Mouse (Mus musculus): ENCODE measurements around the gene Tcte3. TPM values are rescaled to one million over a fixed set of nuclear protein-coding genes. Genes with fewer than 3 reads are reported as not detected.
A peak's percentile ranks its signal among the peaks of the same experiment; 100 is the strongest.

Tcte3 gene
- polyA plus RNA-seq, 1 experiment from 2014 or later = 0.45 TPM

GRCm38 (mm10) chr17:15072211-15072610 lies 30.9 kb upstream of the Tcte3 start:
- Histone ChIP-seq H3K9ac (ENCODE audit: low read length) (no peak overlapping the region), H3K4me3 (ENCODE audit: control insufficient read depth in 1 of 2, insufficient read depth in 1 of 2, low read depth in 1 of 2, low read length in 2 of 2) (no peak overlapping the region), H3K4me2 (ENCODE audit: low read length) (no peak overlapping the region), H3K9me3 (ENCODE audit: control insufficient read depth, low read length) (no peaks in the 10 kb centered on the region), H3K27me3 (ENCODE audit: control insufficient read depth, insufficient read depth, low read length) (no peaks in the 10 kb centered on the region), H3K27ac (replicated peaks in 1 of 2; ENCODE audit: control insufficient read depth in 1 of 2, insufficient read depth in 1 of 2, low read depth in 2 of 2, low read length in 2 of 2) (no peak overlapping the region), H3K36me3 (ENCODE audit: control insufficient read depth, insufficient read depth, low read length) (no peaks in the 10 kb centered on the region), H3K4me1 (ENCODE audit: control insufficient read depth in 2 of 2, insufficient read depth in 2 of 2, low read length in 2 of 2) (peaks cover 5 to 10% of the 10 kb centered on the region in 2 experiments)
- no peak for ATAC-seq (ENCODE audit: insufficient number of reproducible peaks, insufficient read depth, low FRiP score, low read depth)
- 92% methylated on average over 2 of the region's 2 CpGs for WGBS

DNA sequence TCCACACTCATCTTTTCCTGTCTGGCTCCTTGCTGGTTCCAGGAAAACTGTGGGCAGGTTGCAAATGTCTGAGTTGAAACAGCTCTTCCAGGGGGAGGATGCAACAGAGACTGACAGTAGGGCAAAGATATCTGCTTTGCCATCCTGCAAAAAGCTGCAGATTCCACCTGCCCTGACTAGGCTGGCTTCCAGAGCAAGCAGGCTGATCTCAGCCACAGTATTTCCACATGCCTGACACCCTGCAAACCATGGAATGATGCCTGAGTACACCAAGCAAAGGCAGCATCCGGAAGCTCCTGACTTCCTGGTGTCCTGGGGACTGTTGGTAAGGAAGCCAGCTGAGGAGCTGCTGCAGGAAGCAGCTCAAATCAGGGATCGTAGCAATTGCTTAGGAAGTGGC lies 27.8 kb upstream of the Tcte3 start:
- H3K9ac ChIP-seq (ENCODE audit: low read length) = no peak overlapping the region
- no peaks in the 10 kb centered on the region for H3K36me3 ChIP-seq (ENCODE audit: control insufficient read depth, insufficient read depth, low read length)
- no peak overlapping the region for H3K4me3 ChIP-seq (ENCODE audit: control insufficient read depth in 1 of 2, insufficient read depth in 1 of 2, low read depth in 1 of 2, low read length in 2 of 2)
- H3K4me2 ChIP-seq (ENCODE audit: low read length) = no peak overlapping the region
- 0 out of 2 replicates have a peak, but pooled peaks cover 4% of the 10 kb centered on the region for H3K27me3 ChIP-seq (ENCODE audit: control insufficient read depth, insufficient read depth, low read length)
- WGBS = 52% methylated on average over 2 of the region's 2 CpGs
- no peak for ATAC-seq (ENCODE audit: insufficient number of reproducible peaks, insufficient read depth, low FRiP score, low read depth)
- H3K9me3 ChIP-seq (ENCODE audit: control insufficient read depth, low read length) = no peaks in the 10 kb centered on the region
- H3K27ac ChIP-seq (replicated peaks in 1 of 2; ENCODE audit: control insufficient read depth in 1 of 2, insufficient read depth in 1 of 2, low read depth in 2 of 2, low read length in 2 of 2) = no peak overlapping the region; a peak in 2 of 4 replicates
- peaks cover 13 to 22% of the 10 kb centered on the region in 2 experiments for H3K4me1 ChIP-seq (ENCODE audit: control insufficient read depth in 2 of 2, insufficient read depth in 2 of 2, low read length in 2 of 2)

- H3K4me1 ChIP-seq (ENCODE audit: control insufficient read depth in 2 of 2, insufficient read depth in 2 of 2, low read length in 2 of 2) = peaks cover 13 to 22% of the 10 kb centered on the region in 2 experiments
Measured at GRCm38 (mm10) chr17:15068040-15068792, 26.9 kb upstream of the Tcte3 start.

GRCm38 (mm10) chr17:15066911-15067310 lies 25.6 kb upstream of the Tcte3 start:
- 51% methylated on average over 1 of the region's 1 CpGs for WGBS
- no peak for ATAC-seq (ENCODE audit: insufficient number of reproducible peaks, insufficient read depth, low FRiP score, low read depth)
- Histone ChIP-seq H3K4me3 (ENCODE audit: control insufficient read depth in 1 of 2, insufficient read depth in 1 of 2, low read depth in 1 of 2, low read length in 2 of 2) (no peak overlapping the region), H3K4me2 (ENCODE audit: low read length) (no peak overlapping the region), H3K4me1 (ENCODE audit: control insufficient read depth in 2 of 2, insufficient read depth in 2 of 2, low read length in 2 of 2) (peaks cover 13 to 22% of the 10 kb centered on the region in 2 experiments), H3K27me3 (ENCODE audit: control insufficient read depth, insufficient read depth, low read length) (peaks cover 25% of the 10 kb centered on the region), H3K27ac (replicated peaks in 1 of 2; ENCODE audit: control insufficient read depth in 1 of 2, insufficient read depth in 1 of 2, low read depth in 2 of 2, low read length in 2 of 2) (no peak overlapping the region), H3K36me3 (ENCODE audit: control insufficient read depth, insufficient read depth, low read length) (peaks cover 12% of the 10 kb centered on the region), H3K9me3 (ENCODE audit: control insufficient read depth, low read length) (no peaks in the 10 kb centered on the region), H3K9ac (ENCODE audit: low read length) (no peak overlapping the region)

More at GRCm38 (mm10) chr17:15068040-15068792, 26.9 kb upstream of the Tcte3 start:
- Histone ChIP-seq H3K27me3 (ENCODE audit: control insufficient read depth, insufficient read depth, low read length) (peaks cover 13% of the 10 kb centered on the region), H3K4me3 (ENCODE audit: control insufficient read depth in 1 of 2, insufficient read depth in 1 of 2, low read depth in 1 of 2, low read length in 2 of 2) (no peak overlapping the region), H3K4me2 (ENCODE audit: low read length) (no peak overlapping the region), H3K9ac (ENCODE audit: low read length) (no peak overlapping the region), H3K36me3 (ENCODE audit: control insufficient read depth, insufficient read depth, low read length) (peaks cover 7% of the 10 kb centered on the region), H3K27ac (replicated peaks in 1 of 2; ENCODE audit: control insufficient read depth in 1 of 2, insufficient read depth in 1 of 2, low read depth in 2 of 2, low read length in 2 of 2) (peak overlapping the region in 1 of 2 experiments; percentile 41; a peak in 1 of 4 replicates), H3K9me3 (ENCODE audit: control insufficient read depth, low read length) (no peaks in the 10 kb centered on the region)
- ATAC-seq (ENCODE audit: insufficient number of reproducible peaks, insufficient read depth, low FRiP score, low read depth) = no peak; the same call in none of the 2 replicates
- 49% methylated on average over 8 of the region's 8 CpGs for WGBS

DNA sequence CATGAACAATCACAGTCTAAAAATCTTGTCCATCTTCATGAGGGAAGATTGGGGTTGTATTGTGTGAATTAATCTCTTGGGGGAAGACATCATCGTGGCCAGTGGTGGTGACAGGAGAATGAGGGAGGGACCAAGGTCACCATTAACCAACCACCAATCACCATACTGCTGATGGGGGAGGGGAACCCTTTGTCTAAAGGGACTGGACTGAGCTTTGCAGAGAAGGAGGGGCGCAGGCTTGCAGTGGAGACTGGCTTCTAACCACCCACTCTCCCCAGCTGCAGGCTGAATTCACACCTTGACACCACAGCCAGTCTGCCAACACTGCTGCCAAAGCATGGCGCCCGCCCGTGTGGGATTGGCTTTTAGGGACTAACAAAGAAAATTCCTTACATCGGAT lies 24.8 kb upstream of the Tcte3 start:
- H3K4me3 ChIP-seq (ENCODE audit: control insufficient read depth in 1 of 2, insufficient read depth in 1 of 2, low read depth in 1 of 2, low read length in 2 of 2) = no peak overlapping the region
- no peak overlapping the region for H3K9ac ChIP-seq (ENCODE audit: low read length)
- peak overlapping the region; percentile 21; the same call in 1 of the 2 replicates for H3K4me2 ChIP-seq (ENCODE audit: low read length)
- no peak overlapping the region for H3K27ac ChIP-seq (replicated peaks in 1 of 2; ENCODE audit: control insufficient read depth in 1 of 2, insufficient read depth in 1 of 2, low read depth in 2 of 2, low read length in 2 of 2)
- H3K4me1 ChIP-seq (ENCODE audit: control insufficient read depth in 2 of 2, insufficient read depth in 2 of 2, low read length in 2 of 2) = peaks cover 13 to 22% of the 10 kb centered on the region in 2 experiments
- 54% methylated on average over 6 of the region's 6 CpGs for WGBS
- ATAC-seq (ENCODE audit: insufficient number of reproducible peaks, insufficient read depth, low FRiP score, low read depth) = no peak
- H3K36me3 ChIP-seq (ENCODE audit: control insufficient read depth, insufficient read depth, low read length) = peaks cover 17% of the 10 kb centered on the region
- H3K9me3 ChIP-seq (ENCODE audit: control insufficient read depth, low read length) = no peaks in the 10 kb centered on the region
- H3K27me3 ChIP-seq (ENCODE audit: control insufficient read depth, insufficient read depth, low read length) = peaks cover 30% of the 10 kb centered on the region

- 39% methylated on average over 13 of the region's 13 CpGs for WGBS
- peak overlapping the region; percentile 21; the same call in 1 of the 2 replicates for H3K4me2 ChIP-seq (ENCODE audit: low read length)
- peaks cover 30% of the 10 kb centered on the region for H3K27me3 ChIP-seq (ENCODE audit: control insufficient read depth, insufficient read depth, low read length)
- no peak overlapping the region for H3K9ac ChIP-seq (ENCODE audit: low read length)
- H3K4me1 ChIP-seq (ENCODE audit: control insufficient read depth in 2 of 2, insufficient read depth in 2 of 2, low read length in 2 of 2) = peaks cover 13 to 22% of the 10 kb centered on the region in 2 experiments
- H3K9me3 ChIP-seq (ENCODE audit: control insufficient read depth, low read length) = no peaks in the 10 kb centered on the region
- H3K4me3 ChIP-seq (ENCODE audit: control insufficient read depth in 1 of 2, insufficient read depth in 1 of 2, low read depth in 1 of 2, low read length in 2 of 2) = no peak overlapping the region
- H3K36me3 ChIP-seq (ENCODE audit: control insufficient read depth, insufficient read depth, low read length) = peaks cover 17% of the 10 kb centered on the region
- no peak for ATAC-seq (ENCODE audit: insufficient number of reproducible peaks, insufficient read depth, low FRiP score, low read depth)
- no peak overlapping the region for H3K27ac ChIP-seq (replicated peaks in 1 of 2; ENCODE audit: control insufficient read depth in 1 of 2, insufficient read depth in 1 of 2, low read depth in 2 of 2, low read length in 2 of 2)
Measured at GRCm38 (mm10) chr17:15065391-15066024, 24.2 kb upstream of the Tcte3 start.

GRCm38 (mm10) chr17:15060356-15060755 lies 19.1 kb upstream of the Tcte3 start:
- Histone ChIP-seq H3K27me3 (ENCODE audit: control insufficient read depth, insufficient read depth, low read length) (peaks cover 36% of the 10 kb centered on the region), H3K4me2 (ENCODE audit: low read length) (no peak overlapping the region), H3K4me1 (ENCODE audit: control insufficient read depth in 2 of 2, insufficient read depth in 2 of 2, low read length in 2 of 2) (peaks cover 18 to 26% of the 10 kb centered on the region in 2 experiments), H3K27ac (replicated peaks in 1 of 2; ENCODE audit: control insufficient read depth in 1 of 2, insufficient read depth in 1 of 2, low read depth in 2 of 2, low read length in 2 of 2) (no peak overlapping the region), H3K36me3 (ENCODE audit: control insufficient read depth, insufficient read depth, low read length) (peaks cover 37% of the 10 kb centered on the region), H3K9me3 (ENCODE audit: control insufficient read depth, low read length) (no peaks in the 10 kb centered on the region), H3K9ac (ENCODE audit: low read length) (no peak overlapping the region), H3K4me3 (ENCODE audit: control insufficient read depth in 1 of 2, insufficient read depth in 1 of 2, low read depth in 1 of 2, low read length in 2 of 2) (no peak overlapping the region)
- WGBS = 92% methylated on average over 6 of the region's 6 CpGs
- ATAC-seq (ENCODE audit: insufficient number of reproducible peaks, insufficient read depth, low FRiP score, low read depth) = no peak

Data from heart, embryonic 14.5 days (tissue).